Mouse (Mus musculus): ENCODE measurements around the gene Ephb2.

- no peak for TF ChIP-seq CTCF (IDR thresholded peaks at IDR 0.05; ENCODE audit: insufficient read depth, low read length)
- no peak for TF ChIP-seq POLR2A (IDR thresholded peaks at IDR 0.05; ENCODE audit: borderline replicate concordance, extremely low read depth, low read depth, low read length)
Measured at GRCm38 (mm10) chr4:136741840-136742239, 93.9 kb downstream of the Ephb2 start.

Data from lung, adult 2 months (tissue).